Mouse (Mus musculus) layer of hippocampus, adult 8-10 months (tissue): ENCODE measurements around the gene Armcx4. TPM values are rescaled to one million over a fixed set of nuclear protein-coding genes. Genes with fewer than 3 reads are reported as not detected.
"Not testable (repeated sequence)": the region's sequence is repeated elsewhere in the genome, so short reads cannot be mapped to it uniquely, and the experiment has no call there.

ENCODE experiments used
- DNase-seq, 2 experiments: peaks; one replicate each; pipeline ENCODE4 v3.0.0; 2022; ENCODE audit warnings: low spot score in 2 of 2
- total RNA-seq, 4 experiments: library from RNA; stranded (reverse); gene quantifications; 2 replicates each; pipeline ENCODE4 v1.2.4; 2022

Armcx4 gene
- total RNA-seq, result 10 to 100 TPM; 33.6 to 37.1 (median 35.0) TPM

DNA sequence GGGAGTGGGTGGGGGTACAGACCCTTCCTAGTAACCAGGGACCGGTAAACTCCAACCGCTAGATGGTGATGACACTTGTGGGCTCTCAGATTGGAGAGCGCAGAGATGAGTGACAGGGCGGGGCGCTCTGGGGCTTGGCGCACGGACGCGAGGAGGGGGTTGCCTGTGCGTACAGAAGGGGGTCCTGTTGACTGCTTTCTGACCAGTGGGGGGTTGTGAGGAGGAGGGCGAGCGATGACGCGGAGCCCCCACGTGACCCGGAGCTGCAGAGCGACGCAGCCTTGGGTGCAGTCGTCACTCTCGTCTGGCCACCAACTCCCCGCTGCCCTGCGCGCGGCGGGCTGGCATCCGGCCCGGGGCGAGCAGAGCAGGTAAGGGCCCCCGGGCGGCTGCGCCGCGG is at the start of gene Armcx4:
Gene Armcx4 (plus strand): TSS at position 253 of the 400 bp plus-strand sequence.
- peak; percentile 59 to 67 for DNase-seq

DNA sequence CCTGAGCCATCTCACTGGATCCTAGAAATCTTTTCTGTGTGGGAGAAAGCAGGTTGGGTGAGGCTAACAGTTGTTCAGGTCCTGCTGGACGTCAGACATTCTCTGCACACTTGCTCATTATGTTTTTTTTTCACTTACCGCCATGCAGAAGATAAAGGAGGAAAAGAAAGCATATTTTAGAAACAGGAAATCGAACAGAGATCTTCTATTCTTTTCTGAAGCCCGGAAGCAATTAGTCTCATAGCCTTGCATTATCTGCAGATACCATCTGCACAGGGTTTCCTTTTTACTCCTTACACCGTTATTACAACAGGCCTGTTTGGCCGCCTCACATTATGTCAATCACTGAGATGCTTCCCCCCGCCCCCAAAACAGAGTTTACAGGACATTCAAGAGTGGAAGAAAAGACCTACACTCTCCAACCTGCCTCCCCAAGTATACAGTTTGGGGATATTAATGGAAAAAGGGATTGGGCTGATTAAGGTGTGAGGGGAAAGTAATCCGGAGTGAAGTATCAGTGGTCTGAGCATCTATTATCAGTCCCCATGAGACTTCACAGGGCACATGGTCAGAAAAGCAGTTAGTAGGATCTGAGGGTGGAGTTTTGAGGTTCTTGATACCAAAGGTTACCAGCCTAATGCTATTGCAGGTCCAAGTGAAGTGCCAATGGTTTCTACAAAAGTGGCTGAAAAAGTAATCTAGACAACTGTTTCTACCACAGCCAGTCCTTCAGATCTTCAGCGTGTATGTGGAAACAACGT is 45.1 kb upstream of the Armcx4 start:
- no peak for DNase-seq

DNA sequence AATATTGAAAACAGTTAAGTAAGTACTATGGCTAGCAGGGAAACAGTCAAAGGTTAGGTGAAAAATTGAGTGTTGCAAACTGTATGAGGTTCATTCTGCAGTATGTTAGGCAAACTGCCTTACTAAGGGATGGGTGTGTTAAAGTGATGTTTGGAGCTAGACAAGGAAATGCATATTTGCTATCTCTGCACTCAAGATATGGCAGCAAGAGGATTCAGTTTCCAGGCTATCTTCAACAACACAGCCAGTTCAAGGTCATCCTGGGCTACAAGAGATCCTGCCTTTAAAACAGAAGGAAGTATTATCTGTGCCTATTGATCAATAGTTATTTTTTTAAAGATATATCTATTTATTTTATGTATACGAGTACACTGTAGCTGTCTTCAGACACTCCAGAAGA is 40.0 kb upstream of the Armcx4 start:
- DNase-seq, result no peak

GRCm38 (mm10) chrX:134647421-134647820 is 38.9 kb upstream of the Armcx4 start:
- no peak for DNase-seq

DNA sequence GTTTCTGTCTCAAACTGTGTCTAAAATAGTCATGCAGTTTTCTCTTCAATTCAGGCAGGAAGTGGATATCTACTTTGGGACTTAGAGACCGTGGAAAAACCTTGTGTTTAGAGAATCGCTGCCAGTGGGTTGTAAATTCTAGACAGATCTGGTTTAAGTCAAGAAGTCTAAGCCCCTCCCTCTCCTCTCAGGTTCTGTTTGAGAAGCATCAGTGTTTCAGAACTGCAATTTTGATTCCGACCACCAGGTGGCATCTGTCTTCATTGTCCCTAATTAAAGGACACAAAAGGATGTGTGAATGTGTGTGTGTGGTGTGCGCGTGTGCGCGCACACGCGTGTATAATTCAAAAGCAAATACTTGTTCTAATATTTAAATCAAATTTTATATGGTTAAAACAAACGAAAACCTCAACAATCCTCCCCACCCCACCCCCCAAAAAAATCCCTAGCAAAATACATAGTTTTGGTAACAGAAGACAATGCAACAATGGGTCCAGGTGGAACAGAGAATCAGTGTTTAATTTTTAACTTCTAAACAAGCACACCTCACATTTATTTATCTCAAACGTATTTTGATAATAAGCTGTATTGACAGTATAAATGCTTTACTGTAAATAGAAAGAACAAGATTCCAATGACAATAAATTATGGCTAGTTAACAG is 38.2 kb upstream of the Armcx4 start:
- DNase-seq, result peak; percentile 32 to 73

DNA sequence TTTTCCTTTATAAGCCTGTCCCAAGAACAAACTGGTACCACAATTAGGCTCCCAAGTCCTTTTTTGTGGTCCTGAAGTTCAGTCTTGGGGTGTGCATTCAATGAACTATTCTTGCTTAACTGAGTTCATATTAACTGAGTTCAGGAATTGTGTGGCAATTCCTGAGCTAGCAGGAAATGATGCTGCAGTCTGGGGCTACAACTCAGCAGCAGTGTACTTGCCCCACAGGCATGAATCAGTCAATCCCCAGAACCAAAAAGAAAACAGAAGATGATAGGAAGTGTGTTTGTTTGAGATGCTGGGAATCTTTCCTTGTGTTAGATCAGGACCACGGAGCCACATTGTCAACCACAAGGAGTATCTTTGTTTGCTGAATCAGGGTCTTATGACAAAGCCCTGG is 34.3 kb upstream of the Armcx4 start:
- no peak for DNase-seq

- no peak for DNase-seq
Measured at GRCm38 (mm10) chrX:134661586-134661985, 24.7 kb upstream of the Armcx4 start.

GRCm38 (mm10) chrX:134675022-134675421 is 11.3 kb upstream of the Armcx4 start:
- DNase-seq, result no peak

DNA sequence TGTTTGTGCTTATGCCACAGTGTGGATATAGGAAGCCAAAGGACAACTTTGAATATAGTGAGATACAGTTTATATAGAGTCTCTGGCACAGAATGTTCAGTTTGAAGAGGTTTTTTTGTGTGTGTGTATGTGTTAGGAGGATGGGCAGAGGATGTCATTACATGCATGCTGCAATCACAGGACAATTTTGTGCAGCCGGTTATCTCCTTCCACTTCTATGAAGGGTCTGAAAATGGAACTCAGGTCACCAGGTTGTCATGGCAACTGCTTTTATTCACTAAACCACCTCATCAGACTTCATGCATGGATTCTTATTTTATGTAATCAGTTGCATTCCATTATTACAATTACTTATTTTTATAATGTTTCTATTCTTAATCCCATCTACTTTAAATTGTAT is 10.4 kb upstream of the Armcx4 start:
- no peak for DNase-seq

DNA sequence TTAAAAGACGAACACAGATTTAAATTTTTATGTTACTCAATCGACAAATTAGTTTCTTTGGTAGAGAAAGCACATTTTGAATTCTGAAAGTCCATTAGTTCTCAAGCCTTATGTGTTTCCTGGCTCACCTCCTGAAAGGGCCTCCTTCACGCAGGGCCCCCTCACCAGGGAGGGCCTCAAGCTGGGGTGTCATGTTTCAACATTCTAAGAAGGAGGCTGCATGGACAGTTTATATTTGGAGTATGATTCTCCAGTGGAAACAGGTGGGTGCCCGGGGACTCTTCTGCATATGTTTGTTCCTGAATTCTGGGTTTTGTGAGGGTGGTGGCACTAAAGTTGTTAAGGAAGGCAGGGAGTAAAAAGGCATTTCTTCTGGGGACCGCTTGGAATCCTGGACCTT is 1.4 kb upstream of the Armcx4 start:
- no peak for DNase-seq

GRCm38 (mm10) chrX:134686739-134687171 is 436 bp downstream of the Armcx4 start:
- DNase-seq, result peak in 1 of 2 experiments; percentile 8

- no peak for DNase-seq
Measured at GRCm38 (mm10) chrX:134689676-134690075, 3.4 kb downstream of the Armcx4 start.

DNA sequence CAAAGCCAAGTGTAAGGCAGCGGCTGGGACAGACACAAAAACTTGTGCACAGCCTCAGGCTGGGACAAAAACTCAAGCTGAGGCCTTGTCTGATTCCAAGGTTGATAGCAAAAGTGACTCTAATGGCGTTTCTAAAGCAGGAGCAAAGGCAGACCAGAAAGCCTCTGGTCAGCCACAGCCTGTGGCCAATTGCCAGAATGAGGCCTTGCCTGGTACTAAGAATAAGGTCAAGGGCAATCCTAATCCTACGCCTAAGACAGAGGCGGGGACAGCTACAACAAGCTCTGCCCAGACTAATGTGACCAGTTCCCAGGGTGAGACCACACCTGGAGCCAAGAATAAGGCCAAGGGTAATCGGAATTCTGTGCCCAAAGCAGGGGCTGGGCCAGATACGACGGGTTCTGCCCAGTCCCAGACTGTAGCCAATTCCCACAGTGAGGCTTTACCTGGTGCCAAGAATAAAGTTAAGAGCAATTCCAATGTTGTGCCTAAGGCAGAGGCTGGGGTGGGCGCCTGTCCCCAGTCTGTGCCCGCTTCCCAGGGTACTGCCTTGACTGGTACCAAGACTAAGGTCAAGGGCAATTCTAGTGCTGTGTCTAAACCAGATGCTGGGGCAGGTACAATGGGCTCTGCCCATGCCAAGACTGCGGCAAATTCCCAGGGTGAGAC is 4.7 kb downstream of the Armcx4 start:
- DNase-seq, result no peak

GRCm38 (mm10) chrX:134691540-134691935 is 5.2 kb downstream of the Armcx4 start:
- DNase-seq, result no peak

GRCm38 (mm10) chrX:134716863-134717262 is 30.5 kb downstream of the Armcx4 start:
- DNase-seq, result no peak

GRCm38 (mm10) chrX:134717752-134718308 is 31.5 kb downstream of the Armcx4 start, which contains the start of gene Armcx1:
Gene Armcx1, plus strand, starts transcription at chrX:134717963.
- peak; percentile 63 to 66 for DNase-seq

- peak; percentile 35 to 38 for DNase-seq
Measured at GRCm38 (mm10) chrX:134718524-134718923, 32.2 kb downstream of the Armcx4 start.

DNA sequence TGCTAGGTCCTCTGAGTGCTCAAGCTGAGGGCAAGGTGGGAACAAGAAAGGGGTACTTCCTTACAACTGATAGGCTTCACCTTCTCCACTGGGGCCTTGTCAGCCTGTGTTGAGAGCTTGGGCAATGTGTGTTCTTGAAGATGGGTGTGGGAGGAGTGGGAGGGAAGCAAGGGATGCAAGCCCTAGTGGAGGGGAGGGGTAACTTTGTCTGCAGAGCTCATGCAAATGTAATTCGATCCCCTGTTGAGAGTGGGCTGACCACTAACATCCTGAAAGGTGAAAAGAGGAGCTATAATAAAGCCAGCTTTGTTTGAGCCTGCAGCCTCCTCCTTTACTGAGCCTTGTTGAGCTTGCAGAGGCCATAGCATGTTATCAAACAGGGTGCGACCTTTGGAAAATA is 37.4 kb downstream of the Armcx4 start:
- not testable (repeated sequence) for DNase-seq

GRCm38 (mm10) chrX:134729778-134730177 is 43.5 kb downstream of the Armcx4 start:
- no peak for DNase-seq

- no peak for DNase-seq
Measured at GRCm38 (mm10) chrX:134737796-134738195, 51.5 kb downstream of the Armcx4 start.

DNA sequence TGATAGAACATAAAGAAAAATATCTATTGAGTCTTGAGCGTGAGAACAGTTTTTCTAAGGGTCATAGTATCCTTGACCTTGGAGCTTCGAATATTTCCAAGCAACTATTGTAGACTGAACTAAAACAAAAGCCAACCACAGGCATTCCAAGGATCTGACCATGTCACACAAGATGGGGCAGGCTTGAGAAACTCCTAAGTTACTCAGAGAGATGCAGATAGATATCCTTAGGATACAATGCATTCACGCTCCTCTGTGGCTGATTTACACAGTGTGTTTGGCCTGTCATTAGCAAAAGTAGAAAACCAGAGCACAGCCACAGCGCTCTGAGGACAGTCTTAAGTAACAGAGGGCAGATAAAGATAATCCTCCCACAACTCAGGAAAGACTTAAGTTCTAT is 52.8 kb downstream of the Armcx4 start:
- no peak for DNase-seq

GRCm38 (mm10) chrX:134741862-134742261 is 55.5 kb downstream of the Armcx4 start:
- DNase-seq, result no peak
